Mouse (Mus musculus): ENCODE data around the gene Zbed4.
"Not testable (repeated sequence)": the region's sequence is repeated elsewhere in the genome, so short reads cannot be mapped to it uniquely, and the experiment has no call there.

Gene Zbed4

DNA sequence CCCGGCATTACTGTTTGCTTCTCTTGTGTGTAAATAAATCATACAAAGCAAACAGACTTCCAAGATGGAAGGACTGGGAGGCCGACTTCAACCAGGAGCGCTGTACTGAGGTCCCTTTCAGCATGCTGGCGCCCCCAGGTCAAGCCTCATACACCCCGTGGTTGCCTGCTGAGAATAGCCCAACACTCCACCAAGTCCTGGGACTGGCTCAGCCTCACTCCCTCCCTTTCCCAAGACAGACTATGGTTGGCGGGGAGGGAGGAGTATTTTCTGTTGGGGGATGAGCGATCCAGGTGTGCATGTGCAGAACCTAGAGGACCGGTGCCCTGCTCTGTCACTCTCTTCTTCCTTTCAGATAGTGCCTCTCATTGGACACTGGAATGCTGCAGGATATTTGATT is 56.7 kb downstream of the Zbed4 start:
- no peak for DNase-seq (ENCODE audit: extremely low spot score, low read depth, low spot score)

DNA sequence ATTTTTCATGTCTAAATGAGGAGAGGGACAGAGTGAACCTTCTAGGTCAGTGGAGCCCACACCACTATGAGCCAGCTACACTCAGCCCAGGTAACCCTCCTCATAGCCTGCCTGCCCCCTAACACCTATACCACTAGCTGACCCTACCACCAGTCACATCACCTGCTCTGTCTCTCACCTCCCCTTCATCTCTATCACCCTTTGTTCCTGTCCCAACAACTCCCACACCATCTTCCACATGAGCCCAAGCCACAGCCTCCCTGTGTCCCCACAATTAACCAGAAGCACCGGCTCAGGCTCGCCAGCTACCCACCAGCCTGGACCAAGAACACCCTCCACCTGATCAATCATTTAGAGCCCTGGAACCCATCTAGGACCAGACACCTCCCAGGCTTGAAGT is 58.9 kb downstream of the Zbed4 start:
- no peak for DNase-seq (ENCODE audit: extremely low spot score, low read depth, low spot score)

DNA sequence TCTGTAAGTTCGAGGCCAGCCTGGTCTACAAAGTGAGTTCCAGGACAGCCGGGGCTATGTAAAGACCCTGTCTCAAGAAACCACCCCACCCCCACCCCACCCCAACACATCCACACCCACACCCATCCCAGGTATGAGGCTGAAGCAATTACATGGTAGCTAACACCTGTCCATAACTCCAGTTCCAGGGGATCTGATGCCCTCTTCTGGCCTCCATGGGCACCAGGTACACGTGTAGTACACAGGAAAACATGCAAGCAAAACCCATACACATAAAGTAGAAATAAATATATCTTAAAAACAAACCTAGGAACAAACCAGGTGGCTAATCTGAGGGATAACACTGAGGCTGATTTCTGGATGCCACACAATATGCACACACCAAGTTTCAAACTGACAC is 61.8 kb downstream of the Zbed4 start:
- no peak for DNase-seq (ENCODE audit: extremely low spot score, low read depth, low spot score)

DNA sequence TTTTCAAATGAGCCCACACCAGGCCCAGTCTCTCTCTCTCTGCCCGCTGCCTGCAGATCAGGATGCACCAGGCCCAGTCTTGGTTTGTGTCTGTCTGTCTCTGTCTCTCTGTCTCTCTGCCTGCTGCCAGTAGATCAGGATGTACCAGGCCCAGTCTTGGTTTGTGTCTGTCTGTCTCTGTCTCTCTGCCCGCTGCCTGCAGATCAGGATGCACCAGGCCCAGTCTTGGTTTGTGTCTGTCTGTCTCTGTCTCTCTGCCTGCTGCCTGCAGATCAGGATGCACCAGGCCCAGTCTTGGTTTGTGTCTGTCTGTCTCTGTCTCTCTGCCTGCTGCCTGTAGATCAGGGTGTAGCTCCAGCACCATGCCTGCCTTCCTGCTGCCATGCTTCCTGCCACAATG is 62.4 kb downstream of the Zbed4 start:
- not testable (repeated sequence) for DNase-seq (ENCODE audit: extremely low spot score, low read depth, low spot score)

DNA sequence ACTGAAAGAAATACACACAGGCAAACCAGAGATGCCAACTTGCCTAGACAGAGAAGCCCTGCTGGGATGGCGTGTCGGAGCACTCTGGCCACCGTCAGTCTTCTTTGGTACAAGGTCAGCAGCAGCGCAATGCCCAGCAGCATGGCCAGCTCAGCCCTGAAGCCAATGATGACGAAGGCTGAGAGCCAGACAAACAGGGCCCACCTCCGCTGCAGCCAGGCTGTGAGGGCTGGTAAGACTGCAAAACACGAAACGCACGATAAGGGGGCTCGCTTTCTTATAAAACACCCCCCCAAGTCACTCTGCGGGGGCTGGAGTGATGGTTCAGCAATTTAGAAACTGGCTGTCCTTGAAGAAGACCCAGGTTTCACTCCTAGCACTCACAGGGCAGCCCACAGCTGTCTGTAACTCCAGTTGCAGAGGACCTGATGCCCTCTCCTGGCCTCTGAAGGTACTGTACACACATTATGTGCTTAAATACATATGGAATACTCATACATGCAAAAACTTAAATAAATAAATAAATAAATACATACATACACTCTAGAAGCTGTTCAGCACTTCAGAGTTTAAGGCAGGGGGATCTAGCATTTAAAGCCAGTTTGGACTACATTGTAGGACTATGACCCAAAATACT is 63.1 kb downstream of the Zbed4 start:
- no peak for DNase-seq (ENCODE audit: extremely low spot score, low read depth, low spot score)

DNA sequence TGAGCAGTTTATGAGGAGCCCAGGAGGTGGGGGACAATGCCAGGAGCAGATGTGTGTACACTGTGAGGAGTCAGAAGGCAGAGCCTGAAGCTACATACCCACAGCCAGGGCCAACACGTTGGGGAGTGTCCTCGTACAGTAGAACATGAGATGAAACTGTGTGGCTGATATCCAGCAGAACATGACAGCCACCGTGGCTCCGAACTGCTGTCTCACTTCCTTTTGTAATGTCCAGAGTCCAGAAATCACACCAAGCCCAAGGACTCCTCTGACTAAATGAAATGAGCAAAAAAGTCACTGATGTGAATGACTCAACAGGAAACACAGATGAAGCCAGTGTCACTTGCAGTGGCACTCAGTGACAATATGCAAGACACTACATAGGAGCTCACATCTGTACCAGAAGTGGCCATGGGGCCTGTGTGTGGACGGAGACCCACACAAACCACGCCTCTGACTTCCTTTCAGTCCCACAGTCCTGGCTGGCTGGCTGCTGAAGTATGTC is 63.8 kb downstream of the Zbed4 start:
- no peak for DNase-seq (ENCODE audit: extremely low spot score, low read depth, low spot score)

DNA sequence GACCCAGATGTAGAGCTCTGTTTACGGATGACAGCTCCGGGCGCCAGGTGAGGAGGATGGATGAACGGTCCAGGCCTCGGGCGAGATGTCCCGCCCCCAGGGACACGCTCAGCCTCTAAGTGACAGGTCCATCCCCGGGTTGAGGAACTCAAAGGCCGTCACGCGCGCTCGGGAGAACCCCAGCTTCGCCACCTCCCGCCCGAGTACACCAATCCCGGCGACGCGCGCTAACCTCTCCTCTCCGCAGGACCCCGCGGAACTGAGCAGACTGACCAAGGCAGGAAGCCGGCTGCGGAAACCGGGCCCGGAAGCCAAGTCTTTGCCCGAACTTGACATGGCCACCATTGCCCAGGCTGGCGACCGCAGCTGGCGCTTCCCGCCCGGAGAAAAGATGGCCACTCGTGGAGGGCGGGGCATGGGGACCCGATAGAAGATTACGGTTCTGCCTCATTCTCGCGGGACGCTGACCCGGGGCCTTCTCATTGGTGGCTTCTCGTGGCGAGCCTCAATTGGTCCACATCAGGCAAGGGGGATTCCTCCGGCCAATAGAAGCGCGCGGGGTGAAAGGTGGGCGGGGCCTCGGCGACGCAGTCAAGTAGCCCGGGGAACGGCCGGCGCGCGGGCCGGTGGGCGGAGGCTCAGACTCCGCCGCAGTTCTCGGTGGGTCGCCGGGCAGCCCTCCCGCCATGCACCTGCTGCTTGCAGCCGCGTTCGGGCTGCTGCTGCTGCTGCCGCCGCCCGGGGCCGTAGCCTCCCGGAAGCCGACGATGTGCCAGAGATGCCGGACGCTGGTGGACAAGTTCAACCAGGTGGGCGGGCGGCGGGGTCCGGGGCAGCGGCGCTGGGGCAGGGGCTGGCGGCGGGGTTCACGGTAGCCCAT is 67.8 kb downstream of the Zbed4 start, which contains the start of the genes Alg12 and Creld2:
Alg12 (minus strand) TSS at position 293 of the 880 bp plus-strand sequence.
Creld2 (plus strand) TSS at position 621 of the 880 bp plus-strand sequence.
- DNase-seq (ENCODE audit: extremely low spot score, low read depth, low spot score): peak; percentile 92

DNA sequence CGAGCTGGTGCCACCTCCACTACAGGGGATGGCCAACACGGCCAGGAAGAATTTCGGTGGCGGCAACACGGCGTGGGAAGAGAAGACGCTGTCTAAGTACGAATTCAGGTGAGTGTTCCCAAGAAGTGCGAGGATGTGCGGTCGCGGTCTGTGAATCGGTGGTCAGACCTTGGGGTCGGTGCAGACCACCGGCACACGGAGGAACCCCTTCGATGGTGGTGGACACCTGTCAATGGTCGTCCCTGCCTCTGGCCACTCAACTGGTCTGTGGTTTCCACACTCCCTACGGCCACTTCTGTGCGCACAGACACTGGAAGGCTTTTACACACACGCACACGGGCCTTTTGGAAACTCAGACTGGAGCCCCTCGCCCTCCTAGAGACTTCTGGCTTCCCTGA is 68.4 kb downstream of the Zbed4 start:
- no peak for DNase-seq (ENCODE audit: extremely low spot score, low read depth, low spot score)

DNA sequence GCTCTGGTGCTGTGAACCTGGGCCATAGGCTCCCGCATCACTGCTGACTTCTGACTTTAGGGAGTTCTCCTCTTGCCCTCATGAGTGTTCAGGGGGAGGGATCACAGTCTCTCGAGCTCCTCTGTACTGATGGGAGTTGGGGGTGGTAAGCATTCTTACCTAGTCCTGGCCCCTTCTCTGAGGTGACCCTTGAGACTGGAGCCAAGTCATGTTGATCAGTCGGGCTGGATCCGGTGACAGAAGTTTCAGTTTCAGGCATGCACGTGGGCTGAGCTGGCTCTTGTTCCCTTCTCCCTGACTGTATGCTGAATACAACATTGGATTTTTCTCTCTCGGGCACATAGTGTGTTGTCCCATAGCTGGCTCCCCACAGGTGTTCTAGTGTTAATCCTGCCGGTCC is 69.9 kb downstream of the Zbed4 start:
- DNase-seq (ENCODE audit: extremely low spot score, low read depth, low spot score): no peak

DNA sequence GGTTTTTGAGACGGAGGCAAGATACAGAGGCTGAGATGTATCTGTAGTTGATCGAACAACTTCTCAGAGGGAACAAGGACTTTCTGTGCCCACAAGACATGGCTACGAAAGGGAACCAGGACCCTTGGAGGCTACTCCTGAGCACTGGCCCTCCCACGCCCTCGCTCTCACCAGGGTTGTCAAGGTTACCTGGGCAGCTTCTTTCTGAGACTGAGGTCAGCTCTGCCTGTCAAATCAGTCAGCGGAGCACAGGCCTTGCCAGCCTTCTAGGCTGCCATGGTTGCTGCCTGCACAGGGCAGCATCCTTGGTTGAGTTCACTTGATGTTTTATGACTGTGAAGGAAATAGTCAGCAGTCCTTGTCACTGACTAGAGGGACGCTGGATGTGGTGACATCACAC is 71.1 kb downstream of the Zbed4 start:
- no peak for DNase-seq (ENCODE audit: extremely low spot score, low read depth, low spot score)

DNA sequence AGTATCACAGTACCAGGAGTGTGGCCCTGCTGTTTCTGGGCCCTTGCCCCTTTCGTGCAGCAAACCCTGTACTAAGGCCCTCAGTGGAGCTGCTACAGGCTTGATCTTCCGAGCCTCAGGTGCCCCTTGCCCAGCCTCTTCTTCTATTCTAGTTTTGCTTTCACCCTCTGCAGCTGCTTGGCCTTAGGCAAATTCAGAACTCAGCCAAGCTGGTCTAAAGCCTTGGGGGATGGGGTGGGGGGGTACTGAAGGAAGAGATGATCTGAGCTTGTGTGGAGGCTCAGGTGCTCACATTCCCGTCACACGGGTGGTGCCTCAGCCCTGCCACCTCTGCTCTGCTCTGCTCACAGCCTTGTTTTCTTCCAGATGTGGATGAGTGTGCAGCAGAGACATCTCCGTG is 71.9 kb downstream of the Zbed4 start:
- no peak for DNase-seq (ENCODE audit: extremely low spot score, low read depth, low spot score)

DNA sequence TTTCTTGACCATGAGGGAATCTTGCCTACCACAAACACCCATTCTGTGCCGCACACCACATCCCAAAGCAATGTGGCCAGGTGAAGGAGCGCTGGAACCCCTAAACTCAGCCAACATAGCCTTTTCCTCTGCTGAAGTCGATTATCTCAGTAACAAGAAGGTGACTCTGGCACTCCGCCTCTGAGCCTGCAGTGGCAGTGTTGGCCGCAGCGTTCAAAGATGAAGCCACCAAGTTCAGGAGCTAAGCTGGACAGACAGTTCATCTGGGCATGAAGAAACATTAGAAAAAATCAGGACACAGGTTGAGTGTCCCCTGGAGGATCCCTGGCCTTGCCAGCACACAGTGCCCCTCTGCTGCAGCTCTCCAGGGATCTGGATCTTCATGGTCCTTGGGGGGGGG is 76.0 kb downstream of the Zbed4 start:
- no peak for DNase-seq (ENCODE audit: extremely low spot score, low read depth, low spot score)

DNA sequence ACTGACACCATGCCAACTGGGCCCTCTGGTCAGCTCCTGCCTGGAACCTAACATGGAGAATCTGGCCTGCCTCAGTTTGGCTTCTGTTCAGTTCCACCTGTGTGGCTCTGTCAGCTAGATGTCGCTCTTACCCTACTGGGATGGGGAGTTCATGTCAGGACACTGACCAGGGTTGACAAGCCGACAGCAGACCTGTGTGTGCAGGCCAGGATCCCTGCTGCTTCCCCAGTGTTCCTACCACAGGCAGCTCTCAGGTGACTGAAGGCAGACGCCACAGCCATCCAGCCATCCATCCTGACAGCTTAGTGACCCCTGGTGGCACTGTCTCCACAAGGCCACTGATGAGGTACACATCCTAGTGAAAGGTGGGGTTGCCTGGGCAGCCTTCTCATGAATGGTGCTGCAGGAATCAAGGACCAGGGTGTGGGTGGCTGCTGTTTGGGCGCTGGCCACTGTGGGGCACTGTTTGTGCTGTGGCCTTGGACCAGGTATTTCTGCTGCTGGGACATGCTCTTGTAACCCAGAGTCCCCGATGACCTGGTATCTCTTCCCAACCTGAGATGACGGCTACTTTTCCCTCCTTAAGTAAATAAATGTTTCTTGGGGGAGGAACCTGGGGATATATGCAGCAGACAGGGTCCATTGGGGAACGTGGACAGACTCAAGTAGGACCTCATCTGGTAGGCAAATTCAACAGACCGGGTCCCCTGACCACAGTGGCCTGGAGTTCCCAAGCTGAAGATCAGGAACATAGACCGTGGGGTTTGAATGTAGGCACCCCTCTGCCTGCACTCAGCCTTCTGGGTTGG is 76.7 kb downstream of the Zbed4 start:
- peak; percentile 22 for DNase-seq (ENCODE audit: extremely low spot score, low read depth, low spot score)

DNA sequence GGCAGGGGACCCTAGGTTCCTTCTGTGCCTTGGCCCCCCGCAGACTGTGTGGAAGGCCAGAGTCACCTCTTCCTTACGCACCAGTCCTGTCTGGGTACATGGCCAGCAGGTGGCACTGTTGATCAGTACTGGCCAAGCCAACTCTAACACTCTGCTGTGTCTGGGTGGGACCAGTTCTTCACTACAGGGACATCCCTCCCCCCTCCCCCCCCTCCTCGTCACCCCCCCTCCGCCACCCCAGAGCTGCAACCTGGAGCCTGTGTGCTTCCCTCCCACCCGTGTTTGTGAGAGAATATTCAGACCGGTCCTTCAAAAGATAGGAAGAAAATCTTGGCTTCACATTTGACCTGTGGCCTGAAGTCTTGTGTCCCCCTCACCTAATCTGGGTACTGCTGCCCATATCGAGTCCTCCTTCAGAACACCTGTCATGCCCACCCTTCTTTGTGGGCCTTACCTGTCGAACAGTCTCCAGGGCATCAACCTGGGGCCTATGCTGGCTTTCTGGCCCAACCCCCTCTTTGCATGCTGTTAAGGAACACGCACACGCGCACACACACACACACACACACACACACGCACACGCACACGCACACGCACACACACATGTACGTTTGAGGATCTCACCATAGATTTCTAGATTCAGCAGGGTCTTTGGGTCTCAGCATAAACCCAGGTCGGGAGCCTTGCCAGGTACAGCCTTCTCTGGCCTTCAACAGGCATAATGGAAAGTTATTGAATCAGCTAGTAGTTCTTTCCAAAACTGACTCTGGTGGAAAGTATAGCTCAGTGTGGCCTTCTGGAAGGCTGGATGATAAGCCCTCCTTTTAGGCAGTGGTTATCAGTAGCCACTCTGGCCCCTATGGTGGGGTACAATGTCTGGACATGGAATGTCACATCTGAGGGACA is 77.6 kb downstream of the Zbed4 start:
- DNase-seq (ENCODE audit: extremely low spot score, low read depth, low spot score): peak; percentile 70

DNA sequence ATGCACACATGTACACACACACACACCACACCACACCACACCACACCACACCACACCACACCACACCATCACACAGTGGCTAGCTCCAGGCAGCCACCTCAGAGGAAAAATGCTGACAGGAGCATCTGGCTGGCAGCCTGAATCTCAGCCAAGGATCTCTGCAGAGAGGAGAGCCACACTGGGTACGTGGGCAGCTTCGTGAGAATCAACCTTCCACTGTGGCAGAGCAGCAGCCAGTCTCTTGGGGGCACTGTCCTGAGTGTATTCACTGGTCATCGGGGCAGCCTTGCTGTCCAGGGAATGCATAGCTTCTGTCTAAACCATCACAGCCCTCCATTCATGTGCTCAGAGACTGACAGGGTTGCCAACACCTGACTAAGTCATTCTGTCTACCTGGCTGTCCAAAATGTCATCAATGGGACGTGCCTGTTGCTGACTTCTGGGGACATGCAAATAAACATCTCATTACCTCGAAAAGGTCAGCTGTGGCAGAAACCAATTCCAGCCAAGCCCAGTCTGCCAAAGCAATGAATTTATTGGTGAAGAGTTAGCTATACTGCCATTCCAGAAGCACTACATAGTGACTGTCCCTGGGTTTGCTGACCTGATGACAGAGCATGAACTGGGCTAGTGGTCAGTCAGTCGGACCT is 78.5 kb downstream of the Zbed4 start:
- no peak for DNase-seq (ENCODE audit: extremely low spot score, low read depth, low spot score)

DNA sequence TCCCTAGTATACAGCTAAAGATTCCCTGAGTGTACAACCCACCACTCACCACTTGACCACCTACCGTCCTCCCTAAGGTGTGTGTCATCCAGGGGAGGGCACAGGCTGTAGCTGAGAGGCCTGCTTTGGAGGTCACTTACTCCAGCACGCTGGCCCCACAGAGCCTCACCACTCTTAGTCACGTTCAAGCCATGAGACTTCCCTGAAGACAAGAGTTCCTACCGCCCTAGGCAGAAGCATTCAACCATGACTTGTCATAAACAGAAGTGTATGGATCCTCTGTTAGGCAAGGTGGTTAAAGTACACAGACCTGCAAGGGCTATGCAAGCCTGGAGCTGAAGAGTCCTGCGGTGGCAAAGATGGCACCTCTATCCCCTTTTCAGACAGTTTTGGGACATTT is 79.2 kb downstream of the Zbed4 start:
- no peak for DNase-seq (ENCODE audit: extremely low spot score, low read depth, low spot score)

DNA sequence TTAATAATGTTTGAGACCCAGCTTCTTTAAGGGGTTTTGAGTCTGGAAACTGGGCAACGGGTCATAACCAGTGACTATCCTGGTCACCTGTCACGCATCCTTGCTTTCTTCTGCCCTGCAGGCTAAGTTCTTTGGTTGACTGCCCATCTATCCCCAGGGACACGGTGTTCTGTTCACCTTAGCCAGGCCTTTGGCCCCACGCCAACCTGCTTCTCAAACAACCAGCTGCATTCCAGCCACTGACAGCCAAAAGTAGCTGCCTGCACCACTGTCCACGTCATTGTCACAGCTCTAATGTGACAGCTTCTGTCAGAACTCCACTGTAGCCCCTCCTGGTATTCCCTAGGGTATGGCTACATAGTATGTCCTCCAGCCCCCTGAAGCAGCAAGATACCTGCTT is 80.0 kb downstream of the Zbed4 start:
- no peak for DNase-seq (ENCODE audit: extremely low spot score, low read depth, low spot score)

DNA sequence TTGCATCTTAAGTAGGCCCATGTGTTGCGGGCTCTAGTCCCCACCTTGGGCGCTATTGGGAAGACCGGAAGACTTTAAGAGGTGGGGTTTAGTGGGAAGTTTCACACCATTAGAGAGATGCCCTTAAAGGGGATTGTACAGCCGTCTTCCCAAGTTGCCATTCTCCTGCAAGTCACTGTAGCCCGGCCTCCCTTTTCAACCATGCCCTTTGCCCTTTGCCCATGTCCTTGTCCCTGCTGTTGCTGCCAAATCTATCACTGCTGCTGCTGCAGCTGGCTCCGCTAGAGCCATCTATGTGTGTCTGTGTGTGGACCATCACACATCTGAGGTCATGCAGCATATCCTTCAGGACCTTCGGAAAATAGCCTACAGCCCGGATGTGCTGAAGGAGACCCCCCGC is 81.1 kb downstream of the Zbed4 start:
- no peak for DNase-seq (ENCODE audit: extremely low spot score, low read depth, low spot score)

Measured in hindlimb bud, embryonic 11.5 days (tissue).